Mouse (Mus musculus) right cerebral cortex, postnatal 4 days (tissue): Measurements from ENCODE around the gene Ube2l3.

Source experiments
- DNase-seq: peaks from one replicate; pipeline ENCODE4 v3.0.0-alpha.2; 2022

Gene Ube2l3

GRCm38 (mm10) chr16:17146772-17147235 is 55.6 kb downstream of the Ube2l3 start, which contains the start of gene Ccdc116:
Ccdc116 (minus strand) TSS chr16:17147229.
- DNase-seq = peak; percentile 80

- DNase-seq = no peak
These were observed 58.1 kb downstream of the Ube2l3 start, which contains the start of gene Ydjc for GRCm38 (mm10) chr16:17144339-17144738. Ydjc (plus strand) TSS chr16:17144621.

DNA sequence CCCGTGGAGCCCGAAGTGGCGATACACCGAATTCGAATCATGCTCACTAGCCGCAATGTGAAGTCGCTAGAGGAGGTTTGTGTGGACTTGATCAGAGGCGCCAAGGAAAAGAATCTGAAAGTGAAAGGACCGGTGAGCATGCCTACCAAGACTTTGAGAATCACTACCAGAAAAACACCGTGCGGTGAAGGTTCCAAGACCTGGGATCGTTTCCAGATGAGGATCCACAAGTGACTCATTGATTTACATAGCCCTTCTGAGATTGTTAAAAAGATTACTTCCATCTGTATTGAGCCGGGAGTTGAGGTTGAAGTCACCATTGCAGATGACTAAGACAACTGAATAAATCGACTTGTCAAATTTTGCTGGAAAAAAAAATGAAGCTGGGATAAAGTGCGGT is 65.1 kb downstream of the Ube2l3 start:
- no peak for DNase-seq

GRCm38 (mm10) chr16:17132906-17133200 is 69.6 kb downstream of the Ube2l3 start:
- no peak for DNase-seq

GRCm38 (mm10) chr16:17132089-17132905 is 70.2 kb downstream of the Ube2l3 start, which contains the start of gene Sdf2l1:
Sdf2l1 (minus strand) TSS chr16:17132383.
- DNase-seq = peak; percentile 98

DNA sequence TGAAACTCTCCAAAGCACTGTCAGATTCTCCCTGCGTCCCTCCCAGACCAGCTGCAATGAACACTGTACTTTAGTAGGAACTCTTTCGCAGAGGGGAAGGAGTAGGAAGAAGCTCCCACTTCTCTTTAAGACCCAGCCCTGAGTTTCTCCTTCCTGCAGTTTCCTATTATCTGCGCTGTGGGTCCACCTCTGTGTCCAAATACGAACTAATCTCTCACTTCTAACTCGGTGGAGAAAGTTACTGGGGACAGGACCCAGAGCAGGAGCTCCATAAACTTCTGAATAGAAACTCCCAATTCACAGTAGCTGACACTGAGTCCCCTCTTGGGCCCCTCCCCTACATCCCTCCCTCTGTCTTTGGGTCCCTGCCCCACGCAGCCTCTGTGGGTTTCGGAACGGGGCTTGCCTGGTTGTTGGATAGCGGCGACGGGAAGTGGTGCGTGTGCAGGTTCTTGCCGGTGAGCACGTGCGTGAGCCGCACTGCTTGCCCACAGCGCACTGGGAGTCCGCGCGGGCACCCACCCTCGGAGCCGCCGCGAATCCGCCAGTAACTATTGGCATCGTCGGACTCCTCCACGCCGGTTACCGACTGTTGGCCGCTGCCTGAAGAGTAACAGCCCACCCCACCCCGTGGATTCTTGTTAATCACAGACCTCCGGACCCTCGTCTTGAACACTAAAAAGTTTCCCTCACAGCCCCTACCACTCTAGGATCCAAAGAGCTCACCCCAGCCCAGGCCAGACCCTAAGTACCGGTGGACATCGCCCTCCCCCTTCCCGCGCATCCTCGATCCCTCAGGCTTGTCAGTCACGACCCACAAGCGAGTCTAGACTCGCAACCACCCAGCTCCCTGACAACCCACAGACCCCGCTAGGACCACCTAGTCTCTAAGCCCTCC is 71.0 kb downstream of the Ube2l3 start:
- DNase-seq = no peak

DNA sequence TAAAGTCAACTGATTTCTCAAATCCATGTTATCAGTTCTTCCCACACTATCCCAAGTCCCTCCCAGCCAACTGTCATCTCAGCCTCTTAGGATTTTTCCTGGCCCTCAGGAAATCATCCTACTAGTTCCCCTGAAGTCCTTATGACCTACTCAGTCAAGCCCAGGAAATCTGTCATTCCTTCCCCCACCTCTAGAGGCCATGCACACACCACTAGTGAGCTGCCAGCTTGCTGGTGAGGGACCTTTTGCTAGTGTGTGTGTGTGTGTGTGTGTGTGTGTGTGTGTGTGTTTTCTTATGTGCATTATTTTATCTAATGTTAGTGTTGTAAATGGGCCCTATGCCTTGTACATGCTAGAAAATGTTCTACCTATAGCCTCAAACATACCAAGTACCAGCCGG is 75.2 kb downstream of the Ube2l3 start:
- no peak for DNase-seq

GRCm38 (mm10) chr16:17124871-17125520 is 77.5 kb downstream of the Ube2l3 start, which contains the start of gene 2610318N02Rik:
2610318N02Rik (minus strand) TSS chr16:17125167.
- DNase-seq = peak; percentile 73

- DNase-seq = no peak
These were observed 78.2 kb downstream of the Ube2l3 start for GRCm38 (mm10) chr16:17124119-17124870.

DNA sequence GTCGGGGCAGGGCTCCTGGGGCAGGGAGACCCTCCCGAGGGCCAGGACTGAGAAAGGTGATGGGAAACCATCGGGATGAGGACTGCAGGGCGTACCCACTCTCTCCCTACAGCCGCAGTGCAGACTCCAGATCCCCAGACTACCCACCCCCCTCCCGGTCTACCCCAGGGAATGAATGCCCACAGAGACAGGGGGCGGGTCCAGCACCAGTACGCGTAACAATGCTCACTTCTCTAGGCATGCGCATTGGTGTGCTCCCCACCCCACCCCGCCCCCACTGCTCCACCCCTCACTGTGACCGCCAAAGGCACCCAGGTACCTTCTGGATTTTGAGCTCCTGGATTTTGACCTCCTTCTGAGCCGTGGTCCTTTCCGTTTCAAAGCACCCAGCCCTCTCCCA is 80.9 kb downstream of the Ube2l3 start:
- peak; percentile 38 for DNase-seq

DNA sequence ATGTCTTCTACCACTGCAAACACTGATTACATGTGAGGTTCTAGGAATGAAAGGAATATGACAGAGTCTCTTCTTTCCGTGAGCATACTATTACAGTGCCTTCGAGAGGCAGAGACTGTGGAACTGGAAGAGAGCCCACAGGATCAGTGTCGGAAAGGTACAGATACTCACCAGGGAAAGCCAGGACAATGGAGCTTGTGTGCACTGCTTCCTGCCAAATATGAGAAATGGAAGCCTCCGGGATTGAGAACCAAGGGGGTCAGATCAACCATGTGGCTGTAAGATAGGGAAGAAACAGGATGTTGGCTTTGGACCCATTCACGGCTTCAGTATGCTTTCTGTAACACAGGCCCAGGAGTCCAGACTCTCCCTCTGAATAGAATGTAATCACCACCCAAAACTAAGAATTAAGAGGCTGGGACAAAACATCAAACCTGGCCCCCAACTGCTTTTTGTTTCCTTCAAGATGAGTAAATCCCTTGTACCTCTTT is 85.1 kb downstream of the Ube2l3 start:
- no peak for DNase-seq

DNA sequence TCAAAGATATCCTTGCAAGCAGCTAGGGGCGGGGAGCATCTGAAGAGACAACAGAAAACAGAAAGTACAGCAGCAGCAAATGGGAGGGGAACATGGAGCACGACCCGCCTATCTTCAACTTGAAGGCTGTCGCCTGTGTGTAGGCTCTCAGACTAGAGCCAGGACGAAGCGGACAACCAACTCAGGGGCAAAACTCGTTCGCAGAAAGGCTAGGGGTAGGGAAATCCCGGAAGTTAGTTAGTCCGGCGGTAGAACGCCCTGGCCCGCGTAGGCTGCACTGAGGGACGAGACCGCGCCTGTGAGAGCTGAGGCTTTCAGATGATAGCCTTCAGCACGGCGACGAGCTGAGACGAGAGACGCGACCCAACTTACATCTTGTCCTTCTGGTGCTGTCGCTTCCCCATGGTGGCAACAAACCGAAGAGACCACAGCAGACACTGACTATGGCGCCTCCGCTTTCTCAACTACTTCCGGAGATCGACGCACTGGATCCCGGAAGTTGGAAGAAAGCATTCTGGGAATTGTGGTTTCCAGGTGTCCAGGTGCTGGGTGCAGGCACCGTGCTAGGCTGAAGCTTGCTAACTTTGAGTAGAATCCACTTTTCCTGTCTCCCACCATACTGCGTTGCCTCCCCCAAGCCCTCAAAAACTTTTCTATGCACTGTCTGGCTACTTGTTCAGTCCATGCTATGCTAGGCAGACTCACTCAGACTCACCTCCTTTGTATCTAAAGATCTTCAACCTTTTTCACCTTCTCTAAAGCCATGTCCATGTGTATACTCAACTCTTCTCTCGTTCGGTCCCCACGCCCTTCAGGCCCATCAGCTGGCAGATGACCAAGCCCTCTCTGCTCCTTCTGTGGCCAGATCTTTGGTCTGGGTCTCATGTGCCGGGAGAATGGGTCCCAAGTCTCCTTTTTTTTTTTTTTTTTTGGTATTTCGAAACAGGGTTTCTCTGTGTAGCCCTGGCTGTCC is 91.4 kb downstream of the Ube2l3 start, which contains the start of gene Ppil2:
Gene Ppil2 (minus strand): TSS at position 487 of the 973 bp plus-strand sequence.
- DNase-seq = peak; percentile 58

- no peak for DNase-seq
These were observed 97.8 kb downstream of the Ube2l3 start for GRCm38 (mm10) chr16:17104600-17104999.

DNA sequence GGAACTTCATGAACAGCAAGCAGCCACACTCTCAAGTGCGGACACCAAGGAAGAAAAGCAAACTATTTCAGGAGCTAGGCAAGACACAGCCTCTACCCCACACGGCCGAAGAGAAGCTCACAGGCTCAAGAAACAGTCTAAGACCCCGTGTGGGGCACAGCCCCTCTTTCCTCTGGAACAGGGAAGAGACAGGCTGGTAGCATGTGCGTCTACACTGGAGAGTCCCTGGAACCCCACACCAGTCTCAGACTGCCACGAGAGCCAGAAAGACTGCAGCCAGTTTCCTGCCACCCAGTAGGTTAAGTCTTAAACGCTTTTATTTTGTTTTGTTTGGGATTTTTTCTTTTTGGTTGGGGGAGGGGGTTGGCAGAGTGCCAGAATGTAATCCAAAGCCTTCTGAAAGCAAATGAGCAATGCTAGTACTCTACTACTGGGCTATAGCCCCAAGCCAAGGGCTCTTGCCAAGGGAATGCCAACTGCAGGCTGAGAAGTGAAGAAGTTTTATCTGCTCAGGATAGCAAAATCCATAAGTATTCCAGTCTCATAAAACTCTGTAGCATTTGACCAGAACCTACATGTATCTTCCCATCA is 99.7 kb downstream of the Ube2l3 start:
- peak; percentile 46 for DNase-seq
